Comparison of ENCODE assay signal across 10 mouse cellular contexts in genomic region chr9:52186296-52186941, GRCm38 (mm10).
"Had no signal": no experiment of that assay in that cellular context is flagged by ENCODE, and none has a peak within 500 bp of the region (broad histone marks: within the 10 kb centered on the region; RNA-seq: fewer than 3 reads in every experiment).

No protein-coding gene starts in this region.

- DNase-seq: kidney, postnatal 4 days; liver, embryonic 13.5 days; lung, adult 18-20 months; right cerebral cortex, adult 18-20 months; right cerebral cortex, postnatal 25 days; thymus, postnatal 36 days had no signal

- H3K36me3 ChIP-seq: limb, embryonic 15.5 days; liver, embryonic 13.5 days; midbrain, embryonic 12.5 days had no signal

- ATAC-seq: midbrain, embryonic 16.5 days had no signal

- H3K27ac ChIP-seq: left cerebral cortex, adult 2 months; limb, embryonic 15.5 days; liver, embryonic 13.5 days; midbrain, embryonic 12.5 days had no signal

- H3K9ac ChIP-seq: limb, embryonic 15.5 days; liver, embryonic 13.5 days; midbrain, embryonic 12.5 days had no signal

- H3K4me3 ChIP-seq: left cerebral cortex, adult 2 months; limb, embryonic 15.5 days; liver, embryonic 13.5 days; midbrain, embryonic 12.5 days had no signal

- H3K4me1 ChIP-seq: limb, embryonic 15.5 days; liver, embryonic 13.5 days had no signal

- H3K27me3 ChIP-seq: limb, embryonic 15.5 days; midbrain, embryonic 12.5 days had no signal

- H3K9me3 ChIP-seq: limb, embryonic 15.5 days; liver, embryonic 13.5 days had no signal

- H3K4me2 ChIP-seq: limb, embryonic 15.5 days; liver, embryonic 13.5 days; midbrain, embryonic 12.5 days had no signal
